Mouse (Mus musculus): ENCODE results near the gene Spc25. TPM values are rescaled to one million over a fixed set of nuclear protein-coding genes. Genes with fewer than 3 reads are reported as not detected.

Spc25 gene
- 1.4 TPM for polyA plus RNA-seq (2015; fragmentation: Illumina TruSeq; extraction: RNeasy Lipid Tissue Mini Kit (QIAGEN cat#74804); ENCODE audit: low read depth, low replicate concordance)

GRCm38 (mm10) chr2:69205791-69206351, at the start of gene Spc25:
Spc25 (minus strand) TSS chr2:69206194.

GRCm38 (mm10) chr2:69210773-69211172, 4.8 kb upstream of the Spc25 start, which contains the start of gene G6pc2:
G6pc2 (plus strand) TSS chr2:69211073.

Other genes with a start within 250 kb of the Spc25 start
- 4.8 TPM for gene Nostrin, start 70.4 kb downstream of the Spc25 start, polyA plus RNA-seq (2015; fragmentation: Illumina TruSeq; extraction: RNeasy Lipid Tissue Mini Kit (QIAGEN cat#74804); ENCODE audit: low read depth, low replicate concordance)
- not detected for gene G6pc2, start 4.9 kb upstream of the Spc25 start, polyA plus RNA-seq (2015; fragmentation: Illumina TruSeq; extraction: RNeasy Lipid Tissue Mini Kit (QIAGEN cat#74804); ENCODE audit: low read depth, low replicate concordance)
- gene Abcb11, start 136.4 kb upstream of the Spc25 start, polyA plus RNA-seq (2015; fragmentation: Illumina TruSeq; extraction: RNeasy Lipid Tissue Mini Kit (QIAGEN cat#74804); ENCODE audit: low read depth, low replicate concordance) = not detected
- not detected for gene Dhrs9, start 174.3 kb upstream of the Spc25 start, polyA plus RNA-seq (2015; fragmentation: Illumina TruSeq; extraction: RNeasy Lipid Tissue Mini Kit (QIAGEN cat#74804); ENCODE audit: low read depth, low replicate concordance)

All from brain, adult 10 weeks (tissue).